Mouse (Mus musculus) midbrain, embryonic 14.5 days (tissue): Measurements from ENCODE around the gene Gm10295. TPM values are rescaled to one million over a fixed set of nuclear protein-coding genes. Genes with fewer than 3 reads are reported as not detected.

ENCODE experiments used
- ATAC-seq: fragments of 200-750 bp; cut with Nextera tagmentation; 2 replicates; pipeline ENCODE4 v1.8.0; 2017; ENCODE audit warnings: moderate number of reproducible peaks, moderate library complexity; ENCODE audit not compliant: low FRiP score, low TSS enrichment
- DNase-seq: peaks from one replicate; pipeline ENCODE4 v3.0.0-alpha.2; 2015
- H3K27ac ChIP-seq: fragments of 300-500 bp; sonication (generic); replicated peaks from 2 replicates; pipeline ENCODE4 v1.5.1; 2014; ENCODE audit warnings: mild to moderate bottlenecking, low read depth, low read length, moderate library complexity
- H3K27me3 ChIP-seq: fragments of 300-500 bp; sonication (generic); 2 replicates; pipeline ENCODE4 v1.6.1; 2014; ENCODE audit warnings: low read length, control low read depth, mixed read lengths; ENCODE audit not compliant: control insufficient read depth, insufficient read depth
- H3K36me3 ChIP-seq: fragments of 300-500 bp; sonication (generic); 2 replicates; pipeline ENCODE4 v1.6.1; 2014; ENCODE audit warnings: low read length, control low read depth; ENCODE audit not compliant: control insufficient read depth, insufficient read depth
- H3K4me1 ChIP-seq: fragments of 300-500 bp; sonication (generic); 2 replicates; pipeline ENCODE4 v1.6.1; 2014; ENCODE audit warnings: mild to moderate bottlenecking, antibody characterized with exemption, low read length, control low read depth; ENCODE audit not compliant: control insufficient read depth, insufficient read depth
- H3K4me2 ChIP-seq: fragments of 300-500 bp; sonication (generic); 2 replicates; pipeline ENCODE4 v1.6.1; 2014; ENCODE audit warnings: mild to moderate bottlenecking, low read length, moderate library complexity
- H3K4me3 ChIP-seq: fragments of 300-500 bp; sonication (generic); replicated peaks from 2 replicates; pipeline ENCODE4 v1.5.1; 2014; ENCODE audit warnings: low read depth, low read length
- H3K9ac ChIP-seq: fragments of 300-500 bp; sonication (generic); replicated peaks from 2 replicates; pipeline ENCODE4 v1.6.1; 2014; ENCODE audit warnings: mild to moderate bottlenecking, low read length, moderate library complexity
- H3K9me3 ChIP-seq: fragments of 300-500 bp; sonication (generic); 2 replicates; pipeline ENCODE4 v1.6.1; 2016; ENCODE audit warnings: low read length, control low read depth, mixed read lengths; ENCODE audit not compliant: control insufficient read depth
- WGBS: fragments of 180-500 bp; shearing (Covaris S2); extraction: QIAGEN DNeasy Blood & Tissue Kit; methylation state at CpG from one replicate; pipeline ENCODE4 v1.1.7; 2014; 5-methylcytosine and 5-hydroxymethylcytosine counted together
- polyA plus RNA-seq: library from polyadenylated mRNA; unstranded; fragments of >200 nt; fragmentation: Nextera tagmentation; extraction: Ambion mirVana; gene quantifications from 2 replicates; pipeline ENCODE4 v1.2.1, GENCODE M21; 2014

Gene Gm10295
- polyA plus RNA-seq: not detected in 2 replicates

GRCm38 (mm10) chr7:71351364-71351763 lies at the start of gene Gm10295:
Gene Gm10295 (minus strand): TSS chr7:71351485.
- no peak within 1 kb of the TSS for H3K27ac ChIP-seq
- H3K4me3 ChIP-seq: no peak within 1 kb of the TSS
- H3K9me3 ChIP-seq: no peaks in the 10 kb centered on the region
- ATAC-seq (no peak), DNase-seq (peak; percentile 19)
- peak within 1 kb of the TSS; percentile 28 for H3K9ac ChIP-seq
- H3K36me3 ChIP-seq: no peaks in the 10 kb centered on the region
- 12% methylated on average over 11 of the region's 11 CpGs for WGBS
- peak within 1 kb of the TSS; percentile 38 for H3K4me2 ChIP-seq
- H3K27me3 ChIP-seq: no peaks in the 10 kb centered on the region; the same call in 1 of the 2 replicates
- peaks cover 3% of the 10 kb centered on the region; the same call in 1 of the 2 replicates for H3K4me1 ChIP-seq

GRCm38 (mm10) chr7:71401032-71401431 lies 49.7 kb upstream of the Gm10295 start:
- ATAC-seq (no peak), DNase-seq (no peak)
- H3K27ac ChIP-seq: no peak overlapping the region
- H3K9ac ChIP-seq: no peak overlapping the region
- H3K27me3 ChIP-seq: no peaks in the 10 kb centered on the region
- no peak overlapping the region for H3K4me2 ChIP-seq
- no peaks in the 10 kb centered on the region for H3K36me3 ChIP-seq
- H3K4me3 ChIP-seq: no peak overlapping the region
- 91% methylated on average over 2 of the region's 2 CpGs for WGBS
- H3K9me3 ChIP-seq: no peaks in the 10 kb centered on the region
- no peaks in the 10 kb centered on the region for H3K4me1 ChIP-seq

GRCm38 (mm10) chr7:71399891-71400632 lies 48.8 kb upstream of the Gm10295 start:
- Histone ChIP-seq H3K4me2 (no peak overlapping the region), H3K4me3 (no peak overlapping the region), H3K27ac (no peak overlapping the region), H3K9me3 (no peaks in the 10 kb centered on the region), H3K4me1 (no peaks in the 10 kb centered on the region), H3K27me3 (no peaks in the 10 kb centered on the region), H3K9ac (no peak overlapping the region), H3K36me3 (no peaks in the 10 kb centered on the region)
- DNase-seq (no peak), ATAC-seq (no peak)
- WGBS: 76% methylated on average over 5 of the region's 5 CpGs

GRCm38 (mm10) chr7:71398959-71399756 lies 47.9 kb upstream of the Gm10295 start:
- no peaks in the 10 kb centered on the region for H3K36me3 ChIP-seq
- H3K9ac ChIP-seq: no peak overlapping the region
- H3K4me2 ChIP-seq: no peak overlapping the region
- no peaks in the 10 kb centered on the region for H3K4me1 ChIP-seq
- no peaks in the 10 kb centered on the region for H3K27me3 ChIP-seq
- DNase-seq (no peak), ATAC-seq (no peak)
- no peak overlapping the region for H3K27ac ChIP-seq
- no peaks in the 10 kb centered on the region for H3K9me3 ChIP-seq
- 87% methylated on average over 10 of the region's 10 CpGs for WGBS
- H3K4me3 ChIP-seq: no peak overlapping the region

GRCm38 (mm10) chr7:71398389-71398788 lies 47.1 kb upstream of the Gm10295 start:
- no peak overlapping the region for H3K27ac ChIP-seq
- ATAC-seq (no peak), DNase-seq (no peak)
- no peaks in the 10 kb centered on the region for H3K4me1 ChIP-seq
- H3K9ac ChIP-seq: no peak overlapping the region
- no peaks in the 10 kb centered on the region for H3K9me3 ChIP-seq
- H3K4me3 ChIP-seq: no peak overlapping the region
- WGBS: 91% methylated on average over 1 of the region's 1 CpGs
- H3K4me2 ChIP-seq: no peak overlapping the region
- H3K27me3 ChIP-seq: no peaks in the 10 kb centered on the region
- no peaks in the 10 kb centered on the region for H3K36me3 ChIP-seq

- ATAC-seq: no peak
- DNase-seq: no peak
- Histone ChIP-seq H3K27me3 (peaks cover 4% of the 10 kb centered on the region; the same call in 1 of the 2 replicates), H3K27ac (no peak overlapping the region), H3K4me2 (no peak overlapping the region), H3K36me3 (no peaks in the 10 kb centered on the region), H3K4me1 (no peaks in the 10 kb centered on the region), H3K9ac (no peak overlapping the region), H3K9me3 (no peaks in the 10 kb centered on the region), H3K4me3 (no peak overlapping the region)
- WGBS: 51% methylated on average over 4 of the region's 4 CpGs
Measured at GRCm38 (mm10) chr7:71392795-71393341, 41.6 kb upstream of the Gm10295 start.

GRCm38 (mm10) chr7:71391333-71391732 lies 40.0 kb upstream of the Gm10295 start:
- H3K27ac ChIP-seq: no peak overlapping the region
- H3K9ac ChIP-seq: no peak overlapping the region
- no peak for ATAC-seq
- H3K9me3 ChIP-seq: no peaks in the 10 kb centered on the region
- peaks cover 4% of the 10 kb centered on the region; the same call in 1 of the 2 replicates for H3K27me3 ChIP-seq
- no peaks in the 10 kb centered on the region for H3K4me1 ChIP-seq
- no peak for DNase-seq
- no peak overlapping the region for H3K4me3 ChIP-seq
- no peaks in the 10 kb centered on the region for H3K36me3 ChIP-seq
- no peak overlapping the region for H3K4me2 ChIP-seq
- WGBS: 72% methylated on average over 5 of the region's 5 CpGs

- H3K4me2 ChIP-seq: no peak overlapping the region
- no peak overlapping the region for H3K9ac ChIP-seq
- ATAC-seq (no peak), DNase-seq (no peak)
- H3K4me3 ChIP-seq: no peak overlapping the region
- WGBS: 89% methylated on average over 2 of the region's 2 CpGs
- H3K36me3 ChIP-seq: no peaks in the 10 kb centered on the region
- no peaks in the 10 kb centered on the region for H3K9me3 ChIP-seq
- H3K27ac ChIP-seq: no peak overlapping the region
- peaks cover 7% of the 10 kb centered on the region; the same call in 1 of the 2 replicates for H3K27me3 ChIP-seq
- no peaks in the 10 kb centered on the region for H3K4me1 ChIP-seq
Measured at GRCm38 (mm10) chr7:71390291-71390690, 39.0 kb upstream of the Gm10295 start.
